Comparison of ENCODE assay signal across 19 mouse cellular contexts in the genomic region with DNA sequence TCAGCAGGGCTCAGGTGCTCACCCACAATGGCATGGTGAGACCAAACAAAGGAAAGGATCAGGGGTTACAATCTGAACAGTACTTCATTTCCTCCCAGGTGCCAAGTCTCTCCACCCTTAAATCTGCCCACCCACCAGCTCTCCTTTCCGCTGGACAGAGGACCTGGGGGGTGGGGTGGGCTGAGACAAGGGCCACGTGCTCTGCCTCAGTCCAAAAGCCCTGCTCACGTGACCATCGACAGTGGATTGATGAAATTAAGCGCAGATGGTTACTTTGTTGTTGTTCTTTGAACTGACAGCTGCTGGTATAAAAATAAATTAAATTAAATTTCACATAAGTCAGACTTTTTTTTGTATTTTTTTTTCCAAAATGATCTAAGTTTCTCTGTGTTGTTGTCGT.
A peak's percentile ranks its signal among the peaks of the same experiment; 100 is the strongest.
DNase-seq lines count a peak whose midpoint lies in the region.
"Had no signal": no experiment of that assay in that cellular context is flagged by ENCODE, and none has a peak within 500 bp of the region (broad histone marks: within the 10 kb centered on the region; RNA-seq: fewer than 3 reads in every experiment).

No protein-coding gene starts in this region.

- WGBS in limb, embryonic 10.5 days: 55% methylated on average over 6 of the region's 6 CpGs

- H3K27me3 ChIP-seq in limb, embryonic 10.5 days (ENCODE audit: low read depth, poor library complexity, severe bottlenecking): no peaks in the 10 kb centered on the region
- H3K27me3 ChIP-seq: CH12.LX; forebrain, embryonic 12.5 days; hindbrain, embryonic 12.5 days; Patski had no signal

- peak; percentile 48 for DNase-seq in embryo, embryonic 11 days
- DNase-seq in embryo, embryonic 9.5 days (ENCODE audit: extremely low spot score): no peak
- DNase-seq in testis, postnatal 14 days (ENCODE audit: low spot score): peak; percentile 25
- no peak for DNase-seq in testis, postnatal 10 days (ENCODE audit: low spot score)
- DNase-seq in limb, embryonic 10.5 days (ENCODE audit: low spot score): peak; percentile 50
- DNase-seq in ovary, postnatal 36 days (ENCODE audit: low spot score): no peak
- DNase-seq in urinary bladder, postnatal 36 days (ENCODE audit: low spot score in 2 of 2): no peak
- DNase-seq: adrenal gland, postnatal 14 days; cerebellum, adult 11-12 months; cerebellum, postnatal 36 days; gastrocnemius, postnatal 10 days; heart, adult 18-20 months; heart, postnatal 10 days; heart, postnatal 4 days had no signal

- H3K9me3 ChIP-seq in limb, embryonic 10.5 days (replicated peaks): no peaks in the 10 kb centered on the region
- H3K9me3 ChIP-seq: forebrain, embryonic 12.5 days; heart, embryonic 10.5 days; hindbrain, embryonic 12.5 days had no signal

- no peaks in the 10 kb centered on the region for H3K36me3 ChIP-seq in limb, embryonic 10.5 days
- H3K36me3 ChIP-seq: forebrain, embryonic 12.5 days; heart, embryonic 10.5 days; hindbrain, embryonic 12.5 days had no signal

- H3K27ac ChIP-seq in limb, embryonic 10.5 days: no peak overlapping the region
- H3K27ac ChIP-seq: forebrain, embryonic 12.5 days; heart, embryonic 10.5 days; hindbrain, embryonic 12.5 days had no signal

- peaks cover 52% of the 10 kb centered on the region for H3K4me1 ChIP-seq in limb, embryonic 10.5 days

- no peak overlapping the region for H3K4me3 ChIP-seq in limb, embryonic 10.5 days
- H3K4me3 ChIP-seq: forebrain, embryonic 12.5 days; heart, embryonic 10.5 days; hindbrain, embryonic 12.5 days had no signal

Comparison
In these comparisons a context has a peak if more than half of its experiments do, and no peak if none do; other contexts are left out.
1. DNase-seq: peak in embryo, embryonic 11 days (single experiment), testis, postnatal 14 days (single experiment) and limb, embryonic 10.5 days (single experiment); none in embryo, embryonic 9.5 days (single experiment), testis, postnatal 10 days (single experiment), ovary, postnatal 36 days (single experiment) and urinary bladder, postnatal 36 days (0 of 2).